Comparison of ENCODE assay signal across 15 mouse cellular contexts in the genomic region with DNA sequence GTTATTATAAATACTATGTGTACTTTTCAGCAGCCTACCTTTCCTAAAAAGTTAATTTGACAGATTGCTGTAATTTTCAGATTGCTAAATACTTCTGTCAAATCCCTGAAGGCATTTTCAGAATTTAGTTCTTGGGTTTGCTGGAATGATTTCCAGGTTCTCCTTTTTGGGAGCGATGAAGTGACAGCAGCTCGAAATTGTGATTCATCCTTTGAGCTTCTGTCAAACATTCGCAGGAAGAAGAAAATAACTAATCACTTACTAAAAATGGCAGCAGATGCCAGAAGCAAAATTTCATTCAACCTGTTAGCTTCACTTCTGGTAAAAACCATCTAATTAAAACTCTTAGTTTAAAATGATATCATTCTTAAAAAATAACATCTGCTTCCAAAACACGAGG.
"Had no signal": no experiment of that assay in that cellular context is flagged by ENCODE, and none has a peak within 500 bp of the region (broad histone marks: within the 10 kb centered on the region; RNA-seq: fewer than 3 reads in every experiment).

No protein-coding gene starts in this region.

- H3K27ac ChIP-seq: intestine, embryonic 15.5 days; limb, embryonic 12.5 days; liver, embryonic 13.5 days; lung, embryonic 15.5 days; macrophage; midbrain, embryonic 15.5 days; neural tube, embryonic 12.5 days had no signal

- DNase-seq: kidney, adult 18-20 months; kidney, postnatal 10 days; kidney, postnatal 4 days; liver; liver, embryonic 13.5 days; liver, postnatal 0 days; lung, postnatal 14 days; thymus, postnatal 4 days had no signal

- H3K4me3 ChIP-seq: intestine, embryonic 15.5 days; limb, embryonic 12.5 days; liver, embryonic 13.5 days; lung, embryonic 15.5 days; megakaryocyte, embryonic 14.5 days; midbrain, embryonic 15.5 days; neural tube, embryonic 12.5 days had no signal
